Mouse (Mus musculus) right cerebral cortex, postnatal 25 days (tissue): Measurements from ENCODE around the gene 1700066M21Rik.

Source experiments
- DNase-seq: peaks from one replicate; pipeline ENCODE4 v3.0.0; 2022

The 1700066M21Rik gene

DNA sequence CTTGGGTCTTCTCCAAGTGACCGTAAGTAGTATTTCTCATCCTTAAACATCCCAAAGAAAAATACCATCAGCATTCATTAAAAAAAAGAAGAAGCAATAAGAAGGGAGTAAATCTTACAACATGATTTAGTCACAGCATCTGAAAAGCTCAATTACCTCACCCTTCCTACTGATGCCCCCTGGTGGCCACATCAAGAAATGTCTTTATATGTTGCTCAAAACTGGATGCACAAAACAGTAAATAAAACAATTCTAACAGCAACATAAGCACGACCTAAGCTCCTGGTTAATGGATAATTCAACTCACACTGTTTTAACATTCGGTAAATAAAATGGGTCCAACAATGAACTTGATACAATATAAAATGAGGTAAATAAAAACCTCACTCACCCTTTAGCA lies 16.6 kb downstream of the 1700066M21Rik start:
- DNase-seq = peak; percentile 18

DNA sequence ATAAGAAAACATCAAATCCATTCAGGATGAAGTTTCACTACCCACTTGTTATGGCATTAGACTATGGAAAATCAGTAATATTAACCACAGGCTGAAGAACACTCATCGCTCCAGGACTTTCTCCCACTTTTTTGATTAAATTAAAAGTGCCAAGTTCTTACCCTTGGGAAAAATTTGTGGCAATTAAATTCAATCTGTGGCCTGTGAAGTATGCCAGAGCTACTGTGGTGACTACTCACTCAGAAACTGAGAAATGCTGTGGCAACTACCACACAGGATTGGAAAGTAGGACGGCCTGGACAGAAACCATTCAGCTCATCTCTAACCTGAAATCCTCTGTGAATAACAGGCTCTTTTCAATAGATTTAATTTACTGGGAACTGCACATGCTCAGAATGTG lies 22.9 kb downstream of the 1700066M21Rik start:
- no peak for DNase-seq

DNA sequence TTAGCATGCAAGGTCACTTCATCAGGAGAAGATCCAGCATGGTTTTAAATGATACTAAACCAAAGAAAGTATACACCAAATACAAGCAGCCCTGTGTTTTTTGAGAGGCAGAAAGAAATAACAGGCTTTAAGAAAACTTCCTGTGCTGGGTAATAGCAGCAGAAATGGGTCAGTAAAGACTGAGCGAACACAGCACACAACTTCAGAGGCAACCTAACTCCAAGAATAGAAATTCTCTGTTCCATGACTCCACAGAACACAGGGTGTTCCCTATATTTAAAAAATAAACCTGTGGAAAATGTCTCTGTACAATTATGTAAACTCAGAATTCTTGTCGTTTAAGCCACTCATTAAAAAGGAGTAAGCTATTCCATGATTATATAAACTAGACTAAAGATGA lies 23.5 kb downstream of the 1700066M21Rik start:
- DNase-seq = no peak

DNA sequence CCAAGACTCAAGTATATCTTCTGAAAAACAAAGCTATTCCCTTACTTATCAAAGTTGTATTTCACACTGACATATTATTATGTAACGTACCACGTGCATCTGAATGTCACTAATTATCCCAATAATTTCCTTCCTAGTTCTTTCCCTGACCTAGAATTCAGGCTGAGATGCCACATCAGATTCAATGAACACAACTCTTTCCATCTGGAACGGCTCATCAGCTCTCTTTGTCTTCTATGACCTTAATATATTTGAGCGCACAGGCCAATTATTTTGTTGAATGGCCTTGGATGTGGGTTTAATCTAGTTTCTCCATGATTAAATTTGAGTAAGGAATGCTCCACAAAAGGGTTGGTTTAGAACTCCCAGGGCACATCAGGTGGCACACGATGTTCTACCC lies 24.7 kb downstream of the 1700066M21Rik start:
- DNase-seq = no peak

DNA sequence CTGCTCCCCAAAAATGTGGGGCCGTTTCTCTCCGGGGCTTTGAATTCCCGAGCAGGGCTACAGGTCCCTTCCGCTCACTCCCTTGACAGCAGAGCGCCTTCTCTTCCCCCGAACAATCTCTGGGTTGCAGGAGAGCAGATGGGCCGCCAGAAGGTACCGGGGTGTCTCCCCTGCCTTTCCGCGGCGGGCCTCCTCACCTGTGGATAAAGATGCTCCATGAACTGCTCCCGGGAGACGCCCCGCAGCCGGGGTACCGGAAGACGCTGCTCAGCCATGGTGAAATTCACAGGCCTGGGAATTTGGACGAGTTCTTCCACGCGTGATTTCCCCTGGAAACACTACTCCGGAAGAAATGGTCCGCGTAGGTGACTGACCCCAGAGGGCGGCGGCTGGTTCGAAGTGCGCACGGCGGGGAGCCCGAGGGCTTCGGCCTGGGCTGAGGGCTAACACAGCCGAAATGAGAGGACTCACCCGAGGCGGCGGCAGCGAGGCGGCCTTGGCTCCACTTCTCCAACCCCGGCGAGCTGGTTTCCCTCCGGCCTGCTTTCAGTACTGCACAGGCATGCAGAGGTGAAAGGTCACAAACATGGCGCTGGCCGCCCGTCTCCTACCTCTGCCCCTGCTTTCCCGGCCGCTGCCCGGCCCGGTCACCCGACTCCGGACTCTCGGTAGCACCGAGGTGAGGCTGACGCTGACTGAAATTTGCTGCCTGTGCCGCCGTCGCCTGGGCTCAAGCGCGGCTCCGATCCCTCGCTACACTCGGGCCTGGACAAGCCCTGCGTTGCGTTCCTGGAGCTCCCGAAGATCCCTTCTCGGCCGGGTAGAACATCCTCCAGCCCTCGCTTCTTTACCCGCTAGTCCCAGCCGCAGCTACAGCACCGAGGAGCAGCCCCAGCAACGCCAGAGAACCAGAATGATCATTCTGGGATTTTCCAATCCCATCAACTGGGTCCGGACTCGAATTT lies 29.0 kb downstream of the 1700066M21Rik start, which contains the start of the genes Maip1 and Tyw5:
Gene Maip1, plus strand, starts transcription at position 142 of the 965 bp plus-strand sequence.
Gene Tyw5, minus strand, starts transcription at position 915 of the 965 bp plus-strand sequence.
- peak; percentile 86 for DNase-seq

DNA sequence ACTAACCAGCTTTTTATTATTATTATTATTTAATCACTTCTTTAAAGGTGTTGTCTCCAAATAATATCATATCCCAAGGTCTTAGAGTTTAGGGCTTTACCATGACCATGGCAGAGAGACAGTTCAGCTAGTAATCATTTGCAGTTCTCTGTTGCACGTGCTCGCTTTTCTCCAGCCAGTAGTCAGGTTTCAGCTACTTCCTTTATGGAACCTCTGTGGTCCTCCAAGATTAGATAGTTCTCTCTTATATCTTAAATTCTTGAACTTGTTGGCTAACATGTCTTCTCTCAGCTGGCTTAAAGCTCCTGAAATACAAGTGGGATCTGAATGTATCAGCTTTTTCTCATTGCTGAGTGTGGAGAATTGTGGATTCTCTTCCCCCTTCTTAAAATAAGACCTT lies 31.6 kb downstream of the 1700066M21Rik start:
- no peak for DNase-seq

DNA sequence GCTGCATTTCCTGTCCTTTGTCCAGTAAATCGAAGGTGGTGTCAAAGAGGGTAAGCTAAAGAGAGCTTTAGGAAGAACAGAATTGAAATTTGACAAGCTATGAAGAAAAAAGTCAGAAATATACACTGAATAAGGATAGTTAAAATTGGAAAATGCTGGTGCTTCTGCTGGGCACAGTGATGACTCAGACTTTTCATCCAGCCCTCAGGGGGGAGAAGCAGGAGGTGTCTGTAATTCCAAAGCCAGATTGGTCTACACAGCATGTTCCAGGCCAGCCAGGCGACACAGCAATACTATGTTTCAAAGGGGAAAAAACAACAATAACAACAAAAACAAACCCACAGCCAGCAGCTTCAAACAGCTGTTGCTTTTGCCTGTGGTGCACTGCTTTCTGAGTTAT lies 36.0 kb downstream of the 1700066M21Rik start:
- no peak for DNase-seq

DNA sequence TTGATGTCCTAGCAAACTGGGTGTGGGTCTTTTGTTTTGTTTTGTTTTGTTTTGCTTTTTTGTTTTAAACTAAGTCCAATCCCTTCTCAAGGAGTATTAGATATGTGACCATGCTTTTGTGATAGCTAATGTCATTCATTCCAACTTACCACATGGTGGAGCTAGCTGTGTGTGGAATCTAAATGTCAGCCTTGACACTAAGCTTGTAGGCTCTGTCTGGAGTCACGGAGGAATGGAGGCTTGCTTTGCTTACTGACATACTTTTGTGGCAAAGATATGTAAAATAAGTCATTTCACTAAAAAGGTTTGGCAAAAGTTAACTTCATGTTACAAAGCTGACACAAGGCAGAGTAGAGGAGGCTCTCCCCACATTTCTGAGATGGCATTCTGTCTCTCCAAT lies 46.3 kb downstream of the 1700066M21Rik start:
- no peak for DNase-seq

DNA sequence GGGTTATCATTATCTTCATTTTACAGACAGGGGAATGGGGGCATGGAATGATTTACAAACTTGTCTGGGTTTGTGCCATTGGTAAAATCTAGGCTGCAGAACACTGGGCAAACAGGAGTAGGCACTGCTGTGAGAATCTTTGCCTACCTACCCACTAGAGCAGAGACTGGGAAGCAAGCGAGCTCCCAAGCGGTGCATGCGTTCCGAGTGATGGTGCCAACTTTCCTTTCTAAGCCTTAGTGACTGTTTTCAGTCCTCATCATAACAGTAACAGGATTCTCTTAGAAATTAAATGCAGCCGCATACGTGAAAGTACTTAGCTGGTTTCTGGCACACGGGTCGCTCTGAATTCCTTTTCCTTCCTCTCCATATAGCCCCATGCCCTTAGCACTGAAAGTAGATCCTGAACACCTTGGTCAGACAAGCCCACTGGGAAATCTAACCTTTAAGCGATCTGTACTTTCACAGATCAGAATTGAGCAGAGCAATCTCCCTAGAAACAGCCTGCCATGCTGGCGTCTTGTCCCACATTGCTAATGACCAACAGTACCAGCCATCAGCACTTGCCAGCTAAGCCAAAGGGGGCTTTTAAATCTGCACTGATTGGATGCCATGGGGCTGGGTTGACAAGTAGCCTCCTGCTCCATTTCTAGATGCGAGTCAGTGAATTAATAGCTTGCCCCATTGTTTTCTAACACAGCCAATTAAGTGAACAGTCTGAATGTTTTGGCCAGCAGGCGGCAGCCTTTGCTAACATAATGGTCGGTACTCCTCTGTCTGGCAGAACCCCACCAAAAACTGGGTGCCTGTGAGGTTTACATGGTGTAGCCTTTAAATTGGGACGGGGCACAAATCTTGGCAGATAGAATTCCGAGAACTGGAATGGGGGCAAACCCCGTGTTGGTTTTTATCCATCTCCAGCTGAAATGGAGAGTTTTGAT lies 51.2 kb downstream of the 1700066M21Rik start:
- DNase-seq = peak; percentile 88

DNA sequence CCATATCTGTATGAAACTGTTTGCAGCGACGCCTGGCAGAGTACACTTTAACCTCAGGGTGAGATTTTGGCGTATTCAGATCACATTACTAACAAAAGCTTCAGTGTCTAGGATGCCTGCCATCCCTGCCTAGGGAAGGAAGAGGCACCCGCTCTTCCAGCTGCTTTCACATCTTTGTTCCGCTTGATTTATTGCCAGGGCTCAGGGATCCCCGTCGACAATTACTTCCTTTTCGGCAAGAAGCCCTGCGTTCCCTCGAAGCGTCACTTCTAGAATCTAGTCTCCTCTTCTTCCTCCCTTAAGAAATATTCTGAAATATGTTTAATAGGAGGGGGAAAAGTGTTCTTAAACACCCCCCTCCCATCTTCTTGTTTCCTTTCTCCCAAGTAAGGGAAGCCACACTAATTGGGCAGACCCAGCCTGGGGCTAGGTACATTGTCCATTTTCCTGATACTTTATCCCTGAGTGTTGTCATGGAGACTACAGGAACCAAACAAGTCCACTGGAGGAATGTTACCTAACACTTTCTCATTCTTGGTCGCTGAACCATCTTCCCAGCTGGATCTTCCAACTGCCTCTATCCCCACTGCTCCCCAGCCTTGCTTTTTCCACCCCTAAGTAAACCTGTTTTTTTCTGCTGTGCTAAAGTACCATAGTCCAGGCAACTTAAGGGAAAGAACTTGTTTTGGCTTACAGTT lies 52.5 kb downstream of the 1700066M21Rik start:
- no peak for DNase-seq

DNA sequence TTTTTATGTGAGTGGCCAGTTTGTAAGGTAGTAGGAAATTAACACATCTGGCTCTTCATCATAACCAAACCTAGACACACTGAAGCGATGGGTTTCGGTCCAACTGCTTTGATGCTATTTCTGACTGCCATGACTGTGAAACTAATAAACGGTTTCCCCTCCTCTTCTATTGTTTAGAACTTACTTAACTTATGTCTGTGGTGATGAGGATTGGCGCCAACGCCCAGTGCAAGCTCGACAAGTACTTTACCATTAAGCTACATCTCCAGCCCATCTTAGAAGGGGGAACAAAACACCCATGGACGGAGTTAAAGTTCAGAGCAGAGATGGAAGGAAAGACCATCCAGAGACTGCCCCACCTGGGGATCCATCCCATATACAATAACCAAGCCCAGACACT lies 55.7 kb downstream of the 1700066M21Rik start:
- no peak for DNase-seq
